Mouse (Mus musculus) lung, adult 2 months (tissue): ENCODE measurements at regions not wholly inside any gene's neighbourhood (a gene's known extent, or its start where the extent isn't known, plus 50 kb on each side); places are given as distances from the start of the nearest gene placed in this dataset.

Experiments used
- DNase-seq: peaks from one replicate; pipeline ENCODE4 v3.0.0; 2022
- H3K4me1 ChIP-seq: fragments of 200-500 bp; 2 replicates; pipeline ENCODE4 v1.6.1; 2011; ENCODE audit warnings: low read length; ENCODE audit not compliant: control insufficient read depth, insufficient read depth
- H3K4me3 ChIP-seq: fragments of 200-500 bp; replicated peaks from 2 replicates; pipeline ENCODE3; 2011; ENCODE audit warnings: low read depth, mild to moderate bottlenecking, control low read depth, low read length; ENCODE audit errors: extremely low read depth
- CTCF ChIP-seq: fragments of 200-500 bp; IDR thresholded peaks from 2 replicates; pipeline ENCODE4 v1.5.1; 2011; ENCODE audit warnings: mild to moderate bottlenecking, low read length, control low read depth; ENCODE audit not compliant: insufficient read depth
- POLR2A ChIP-seq: fragments of 200-500 bp; IDR thresholded peaks from 2 replicates; pipeline ENCODE4 v1.6.1; 2011; ENCODE audit warnings: low read depth, mild to moderate bottlenecking, control low read depth, low read length, borderline replicate concordance; ENCODE audit errors: extremely low read depth
- WGBS: fragments of 180-500 bp; shearing (Covaris S2); methylation state at CpG from one replicate; pipeline ENCODE4 v1.1.7; 2018; 5-methylcytosine and 5-hydroxymethylcytosine counted together

- no peak overlapping the region for H3K4me3 ChIP-seq
- H3K4me1 ChIP-seq, result 0 out of 2 replicates have a peak, but pooled peaks cover 3% of the 10 kb centered on the region
- WGBS, result 36% methylated on average over 13 of the region's 13 CpGs
- DNase-seq, result no peak
- no peak for TF ChIP-seq CTCF
- no peak for TF ChIP-seq POLR2A
Measured at GRCm38 (mm10) chr14:86489872-86490631, 651.0 kb downstream of the Diaph3 start.

DNA sequence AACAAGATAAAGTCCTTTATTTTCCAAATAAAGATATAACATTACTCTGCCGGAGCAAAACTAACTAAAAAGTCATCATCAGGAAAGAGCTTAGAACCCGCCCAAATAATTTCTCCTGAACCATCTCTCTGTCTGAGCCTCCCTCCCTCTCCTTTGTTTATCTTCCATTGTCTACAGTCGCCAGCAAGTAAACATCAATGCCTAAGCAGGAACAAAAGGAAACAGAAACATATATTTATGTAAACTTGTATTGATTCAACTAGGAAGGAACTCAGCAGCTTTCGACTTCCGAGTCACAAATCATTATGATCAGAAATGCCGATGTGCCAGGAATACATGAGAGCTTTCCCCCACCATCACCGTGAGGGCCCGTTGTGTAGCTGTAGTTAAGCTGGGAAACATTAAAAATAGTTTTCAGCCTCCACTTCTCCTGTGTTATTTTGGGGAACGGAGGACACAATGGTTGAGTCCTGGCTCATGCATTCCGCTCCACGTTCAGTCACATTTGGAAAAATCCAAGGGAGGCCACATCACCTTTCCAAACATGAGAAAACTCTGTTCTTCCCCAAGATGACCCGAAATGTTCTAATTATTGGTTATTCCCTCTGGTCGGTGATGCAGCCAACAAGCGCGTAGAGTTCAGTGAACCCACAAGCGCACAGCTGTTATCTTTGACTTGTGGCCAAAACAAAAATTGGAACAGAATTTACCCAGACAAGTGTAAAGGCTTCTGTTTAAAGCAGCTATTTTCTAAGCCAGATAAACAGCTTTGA, 651.8 kb downstream of the Diaph3 start:
- TF ChIP-seq POLR2A (no peak), CTCF (no peak)
- peak; percentile 10 for DNase-seq
- Histone ChIP-seq H3K4me1 (0 out of 2 replicates have a peak, but pooled peaks cover 3% of the 10 kb centered on the region), H3K4me3 (no peak overlapping the region)
- 37% methylated on average over 16 of the region's 16 CpGs for WGBS

- TF ChIP-seq CTCF, result no peak
- no peak for TF ChIP-seq POLR2A
- no peak for DNase-seq
- 72% methylated on average over 8 of the region's 8 CpGs for WGBS
Measured at GRCm38 (mm10) chr14:86487285-86487897, 653.6 kb downstream of the Diaph3 start.

DNA sequence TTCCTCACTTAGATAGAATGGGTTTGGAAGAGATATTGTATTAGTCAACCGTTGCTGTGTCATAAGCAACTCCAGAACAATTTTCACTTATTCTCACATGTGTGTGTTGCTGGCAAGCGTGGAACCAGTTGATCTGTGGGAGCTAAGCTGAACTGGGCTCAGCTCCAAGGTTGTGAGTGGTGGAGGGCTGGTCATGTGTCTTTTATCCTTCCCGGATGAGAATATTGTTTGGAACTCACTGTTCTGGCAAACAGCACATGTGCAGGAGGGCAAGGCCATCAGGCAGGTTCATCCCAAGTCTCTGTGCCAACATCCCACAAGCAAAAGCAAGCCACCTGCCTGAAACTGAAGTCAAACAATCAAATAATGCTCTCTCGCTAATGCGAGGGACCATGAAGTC, 656.8 kb downstream of the Diaph3 start:
- H3K4me3 ChIP-seq, result no peak overlapping the region
- 53% methylated on average over 5 of the region's 5 CpGs for WGBS
- DNase-seq, result no peak
- TF ChIP-seq POLR2A (no peak), CTCF (no peak)
- H3K4me1 ChIP-seq, result 0 out of 2 replicates have a peak, but pooled peaks cover 3% of the 10 kb centered on the region

More at GRCm38 (mm10) chr14:86487285-86487897, 653.6 kb downstream of the Diaph3 start:
- no peak overlapping the region for H3K4me3 ChIP-seq
- 0 out of 2 replicates have a peak, but pooled peaks cover 3% of the 10 kb centered on the region for H3K4me1 ChIP-seq

DNA sequence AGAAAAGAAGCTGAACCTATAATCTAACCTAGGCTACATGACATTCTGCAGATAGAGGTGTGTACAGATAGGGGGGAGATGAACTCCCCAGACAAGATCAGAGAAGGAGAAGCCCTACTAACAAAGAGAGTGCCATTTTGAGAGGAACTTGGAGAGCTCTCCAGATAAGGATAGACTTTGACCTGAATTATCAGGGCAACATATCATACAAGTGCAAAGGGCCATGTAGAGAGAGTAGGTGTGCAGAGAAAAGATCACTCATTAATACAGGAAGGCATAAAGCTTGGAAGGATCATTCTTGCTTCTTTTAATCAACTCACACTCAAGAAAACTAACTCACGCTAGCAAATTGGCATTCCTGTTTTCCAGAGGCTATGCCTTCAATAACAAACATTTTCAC, 667.4 kb downstream of the Diaph3 start:
- TF ChIP-seq POLR2A (no peak), CTCF (no peak)
- no peak overlapping the region for H3K4me3 ChIP-seq
- WGBS, result 92% methylated on average over 1 of the region's 1 CpGs
- DNase-seq, result no peak
- no peaks in the 10 kb centered on the region for H3K4me1 ChIP-seq

GRCm38 (mm10) chr14:86470462-86470861, 670.6 kb downstream of the Diaph3 start:
- DNase-seq, result no peak
- WGBS, result 52% methylated on average over 4 of the region's 4 CpGs
- no peaks in the 10 kb centered on the region for H3K4me1 ChIP-seq
- TF ChIP-seq CTCF (no peak), POLR2A (no peak)
- no peak overlapping the region for H3K4me3 ChIP-seq

DNA sequence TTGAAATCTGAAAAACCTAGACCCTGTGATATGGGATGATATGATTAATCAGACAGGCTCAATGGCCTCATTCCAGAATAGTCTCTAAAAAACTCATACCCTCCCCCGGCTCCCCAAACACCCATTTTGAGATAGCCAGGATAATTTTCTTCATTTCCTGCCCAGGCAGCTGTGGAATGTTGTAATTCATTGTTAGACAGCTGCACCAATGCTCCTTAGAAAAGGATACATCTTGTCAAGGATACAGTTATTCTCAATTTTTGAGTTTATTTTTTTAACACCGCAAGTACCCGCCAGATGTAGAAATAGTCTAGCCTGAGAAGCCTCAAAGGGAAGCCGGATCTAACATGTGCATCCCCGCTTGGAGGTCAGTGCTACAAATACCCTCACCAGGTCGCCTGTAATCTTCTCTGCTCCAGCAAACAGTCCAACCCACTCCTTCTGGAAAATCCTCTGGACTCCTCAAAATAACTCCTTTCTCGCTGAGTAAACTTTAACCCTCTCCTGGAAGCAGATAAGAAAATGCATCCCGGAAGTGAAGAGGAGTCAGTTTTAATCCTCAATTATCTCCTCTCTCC, 673.1 kb downstream of the Diaph3 start:
- no peaks in the 10 kb centered on the region for H3K4me1 ChIP-seq
- TF ChIP-seq POLR2A (no peak), CTCF (no peak)
- no peak for DNase-seq
- 24% methylated on average over 8 of the region's 8 CpGs for WGBS
- no peak overlapping the region for H3K4me3 ChIP-seq

DNA sequence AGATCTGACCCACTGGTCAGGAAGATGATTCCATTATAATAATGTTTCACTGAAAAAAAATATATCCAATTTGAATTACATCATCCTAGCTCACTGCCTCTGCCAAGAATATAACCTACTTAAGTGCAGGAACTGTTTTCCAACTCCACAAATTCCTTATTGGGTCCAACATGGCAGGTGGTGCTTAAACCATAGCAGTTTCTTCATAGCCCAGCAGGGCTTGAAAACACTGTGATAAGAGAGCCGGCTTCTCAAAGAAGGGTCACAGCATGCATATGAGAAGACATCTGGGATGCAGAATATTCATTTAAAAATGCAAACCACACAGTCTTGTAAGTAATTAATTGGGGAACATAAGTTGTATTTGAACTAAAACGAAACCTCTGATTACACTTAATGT, 677.6 kb downstream of the Diaph3 start:
- TF ChIP-seq CTCF (no peak), POLR2A (no peak)
- no peaks in the 10 kb centered on the region for H3K4me1 ChIP-seq
- WGBS, result 73% methylated on average over 2 of the region's 2 CpGs
- no peak for DNase-seq
- no peak overlapping the region for H3K4me3 ChIP-seq

GRCm38 (mm10) chr14:86453142-86453541, 687.9 kb downstream of the Diaph3 start:
- no peak for TF ChIP-seq POLR2A
- no peak for TF ChIP-seq CTCF
- Histone ChIP-seq H3K4me3 (no peak overlapping the region), H3K4me1 (no peaks in the 10 kb centered on the region; the same call in none of the 2 replicates)
- WGBS, result 34% methylated on average over 2 of the region's 2 CpGs
- DNase-seq, result no peak
